29 mouse cellular contexts compared by ENCODE assay signal in the genomic region with DNA sequence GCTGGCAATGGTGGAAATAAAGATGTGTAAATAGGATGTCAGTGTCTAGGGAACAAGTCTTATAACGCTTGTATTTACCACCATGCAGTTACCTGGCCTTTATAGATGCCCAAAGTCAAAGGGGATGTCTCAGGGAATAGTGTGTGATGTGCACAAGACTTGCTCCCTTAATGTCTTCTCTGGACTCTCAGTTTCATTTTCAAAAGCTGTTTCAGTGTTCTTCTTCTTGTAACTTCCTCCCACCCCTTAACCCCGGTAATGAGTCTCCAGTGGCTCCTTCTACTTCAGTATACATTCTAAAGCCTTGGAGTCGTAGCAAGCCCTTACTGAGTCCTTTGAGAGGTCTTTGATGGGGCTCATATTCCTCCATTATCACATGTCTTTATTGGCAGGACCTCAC. TPM values are rescaled to one million over a fixed set of nuclear protein-coding genes. Genes with fewer than 3 reads are reported as not detected.
"Had no signal": no experiment of that assay in that cellular context is flagged by ENCODE, and none has a peak within 500 bp of the region (broad histone marks: within the 10 kb centered on the region; RNA-seq: fewer than 3 reads in every experiment).

No protein-coding gene starts in this region.

- H3K4me3 ChIP-seq: left cerebral cortex, adult 2 months; limb, embryonic 12.5 days; limb, embryonic 15.5 days; midbrain, embryonic 12.5 days; myocyte; neural tube, embryonic 13.5 days; stomach, embryonic 15.5 days had no signal

- H3K9ac ChIP-seq: limb, embryonic 12.5 days; limb, embryonic 15.5 days; liver, embryonic 14.5 days; liver, postnatal 0 days; lung, embryonic 14.5 days; midbrain, embryonic 12.5 days; neural tube, embryonic 13.5 days; stomach, embryonic 15.5 days had no signal

- H3K4me1 ChIP-seq: limb, embryonic 12.5 days; limb, embryonic 15.5 days; midbrain, embryonic 12.5 days; neural tube, embryonic 13.5 days; stomach, embryonic 15.5 days had no signal

- H3K9me3 ChIP-seq: limb, embryonic 12.5 days; limb, embryonic 15.5 days; midbrain, embryonic 12.5 days; neural tube, embryonic 13.5 days; stomach, embryonic 15.5 days had no signal

- DNase-seq: kidney, adult 18-20 months; kidney, adult 9 months; kidney, postnatal 36 days; layer of hippocampus, postnatal 36 days; left cerebral cortex, postnatal 4 days; liver, postnatal 0 days; lung, embryonic 14.5 days; lung, postnatal 36 days; thymus, postnatal 25 days had no signal

- H3K27me3 ChIP-seq: limb, embryonic 12.5 days; limb, embryonic 15.5 days; neural tube, embryonic 13.5 days; stomach, embryonic 15.5 days had no signal

- H3K36me3 ChIP-seq: limb, embryonic 12.5 days; limb, embryonic 15.5 days; midbrain, embryonic 12.5 days; neural tube, embryonic 13.5 days; stomach, embryonic 15.5 days had no signal

- H3K4me2 ChIP-seq: limb, embryonic 12.5 days; limb, embryonic 15.5 days; liver, embryonic 11.5 days; lung, embryonic 14.5 days; midbrain, embryonic 12.5 days; neural tube, embryonic 13.5 days; stomach, embryonic 15.5 days had no signal

- ATAC-seq: liver, postnatal 0 days; lung, postnatal 0 days; midbrain, embryonic 16.5 days had no signal

- H3K27ac ChIP-seq: kidney, postnatal 0 days; left cerebral cortex, adult 2 months; limb, embryonic 12.5 days; limb, embryonic 15.5 days; liver, embryonic 14.5 days; midbrain, embryonic 12.5 days; neural tube, embryonic 13.5 days; stomach, embryonic 15.5 days had no signal

RNA-seq across cellular contexts. Expression of gene Olfr549, which starts 3.6 kb away (rescaled TPM):
- total RNA-seq: layer of hippocampus, adult 8-10 months; layer of hippocampus, postnatal 10 days; layer of hippocampus, postnatal 36 days; left cerebral cortex, adult 2 months; left cerebral cortex, postnatal 14 days; left cerebral cortex, postnatal 4 days; monocyte, adult 5-6 weeks; neutrophil, adult 5-6 weeks had no signal
- polyA plus RNA-seq: kidney, postnatal 0 days; limb, embryonic 12.5 days; limb, embryonic 15.5 days; liver, embryonic 11.5 days; liver, embryonic 14.5 days; liver, postnatal 0 days; lung, embryonic 14.5 days; lung, postnatal 0 days; midbrain, embryonic 12.5 days; midbrain, embryonic 16.5 days; myocyte; neural tube, embryonic 13.5 days; small intestine, adult 2 months; spleen, adult 2 months; stomach, embryonic 15.5 days; thymus, postnatal 0 days had no signal

RNA-seq across cellular contexts. Expression of gene Trim21, which starts 12.0 kb away (rescaled TPM):
- polyA plus RNA-seq: midbrain, embryonic 16.5 days had no signal

RNA-seq across cellular contexts. Expression of gene Olfr548-ps1, which starts 12.6 kb away (rescaled TPM):
- total RNA-seq: layer of hippocampus, adult 8-10 months; layer of hippocampus, postnatal 10 days; layer of hippocampus, postnatal 36 days; left cerebral cortex, adult 2 months; left cerebral cortex, postnatal 14 days; left cerebral cortex, postnatal 4 days; monocyte, adult 5-6 weeks; neutrophil, adult 5-6 weeks had no signal
- polyA plus RNA-seq: kidney, postnatal 0 days; limb, embryonic 12.5 days; limb, embryonic 15.5 days; liver, embryonic 11.5 days; liver, embryonic 14.5 days; liver, postnatal 0 days; lung, embryonic 14.5 days; lung, postnatal 0 days; midbrain, embryonic 12.5 days; midbrain, embryonic 16.5 days; myocyte; neural tube, embryonic 13.5 days; small intestine, adult 2 months; spleen, adult 2 months; stomach, embryonic 15.5 days; thymus, postnatal 0 days had no signal

RNA-seq across cellular contexts. Expression of gene Olfr550, which starts 18.0 kb away (rescaled TPM):
- total RNA-seq: monocyte, adult 5-6 weeks had no signal
- polyA plus RNA-seq: kidney, postnatal 0 days; limb, embryonic 12.5 days; liver, embryonic 11.5 days; liver, embryonic 14.5 days; liver, postnatal 0 days; lung, embryonic 14.5 days; midbrain, embryonic 12.5 days; midbrain, embryonic 16.5 days; myocyte; neural tube, embryonic 13.5 days; small intestine, adult 2 months; spleen, adult 2 months; stomach, embryonic 15.5 days had no signal

RNA-seq across cellular contexts. Expression of gene Olfr547, which starts 18.7 kb away (rescaled TPM):
- total RNA-seq: layer of hippocampus, adult 8-10 months; layer of hippocampus, postnatal 10 days; layer of hippocampus, postnatal 36 days; left cerebral cortex, adult 2 months; left cerebral cortex, postnatal 14 days; left cerebral cortex, postnatal 4 days; monocyte, adult 5-6 weeks; neutrophil, adult 5-6 weeks had no signal
- polyA plus RNA-seq: kidney, postnatal 0 days; limb, embryonic 12.5 days; limb, embryonic 15.5 days; liver, embryonic 11.5 days; liver, embryonic 14.5 days; liver, postnatal 0 days; lung, embryonic 14.5 days; lung, postnatal 0 days; midbrain, embryonic 12.5 days; midbrain, embryonic 16.5 days; myocyte; neural tube, embryonic 13.5 days; small intestine, adult 2 months; spleen, adult 2 months; stomach, embryonic 15.5 days; thymus, postnatal 0 days had no signal
